Mouse (Mus musculus) adrenal gland, adult 8-10 months (tissue): ENCODE data around the gene Ccdc144b. TPM values are rescaled to one million over a fixed set of nuclear protein-coding genes. Genes with fewer than 3 reads are reported as not detected.

Experiments used
- DNase-seq: peaks from one replicate; pipeline ENCODE4 v3.0.0; 2022
- total RNA-seq, 4 experiments: library from RNA; stranded (reverse); gene quantifications; 2 replicates each; pipeline ENCODE4 v1.2.4; 2022

Gene Ccdc144b
- total RNA-seq = under 1 TPM in 3 of 4 experiments, not detected in 1; 0.08 to 0.12 (median 0.10) TPM

DNA sequence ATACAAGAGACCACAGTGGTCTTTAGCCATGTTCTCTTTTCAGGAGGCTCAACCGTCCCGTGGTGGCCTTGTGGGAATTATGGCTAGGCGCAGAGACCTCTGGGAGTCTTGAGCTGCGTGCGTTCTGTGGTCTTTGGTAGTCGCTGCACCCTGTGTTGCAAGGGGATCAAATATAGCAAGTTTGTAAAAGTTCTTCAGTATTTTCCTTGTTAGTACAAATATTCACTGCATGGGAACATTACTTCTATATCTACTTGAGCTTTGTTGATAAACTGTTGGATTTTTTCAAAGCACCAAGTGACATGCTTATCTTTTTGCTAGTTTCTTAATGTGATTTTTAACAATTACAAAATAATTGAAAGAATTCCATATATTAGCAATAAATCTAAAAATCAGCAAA lies at the start of gene Ccdc144b:
Gene Ccdc144b, minus strand, starts transcription at position 101 of the 400 bp plus-strand sequence.
- DNase-seq = no peak

DNA sequence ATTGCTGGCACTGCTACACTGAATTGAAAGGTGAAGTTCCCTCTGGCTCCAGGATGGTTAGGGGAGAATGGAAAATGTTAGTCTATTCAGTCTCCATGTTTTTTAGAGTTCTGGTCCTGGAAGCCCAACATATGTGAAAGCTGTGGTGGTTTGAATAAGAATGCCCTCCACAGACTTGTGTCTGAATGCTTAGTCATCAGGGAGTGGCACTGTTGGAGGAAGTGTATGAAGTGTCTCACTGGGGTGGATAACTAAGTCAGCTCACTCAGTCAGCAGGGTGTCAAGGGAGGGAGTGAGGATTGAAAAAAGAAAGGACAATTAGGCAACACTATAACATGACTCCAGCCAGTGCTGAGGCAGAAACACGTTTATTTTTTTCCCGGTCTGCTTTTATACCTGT lies 42.0 kb upstream of the Ccdc144b start:
- DNase-seq = no peak

DNA sequence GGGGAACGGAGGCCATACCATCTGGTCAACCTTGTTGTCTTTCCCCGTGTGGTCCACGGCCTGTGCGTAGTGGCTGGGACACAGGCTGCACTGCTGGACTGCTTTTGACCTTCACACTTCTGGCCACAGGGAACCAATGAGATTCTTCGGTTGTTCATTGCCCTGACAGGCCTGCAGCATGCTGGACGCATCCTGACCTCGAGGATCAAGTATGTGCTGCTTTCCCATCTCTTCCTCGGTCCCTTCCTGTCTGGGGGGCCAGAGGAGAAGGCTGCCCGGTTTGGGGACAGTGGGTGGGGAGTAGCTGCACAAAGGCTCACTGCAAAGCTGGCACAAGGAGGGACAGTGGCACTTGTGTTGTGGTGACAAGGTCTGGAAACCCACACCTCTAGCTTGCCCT lies 34.2 kb upstream of the Ccdc144b start:
- no peak for DNase-seq

DNA sequence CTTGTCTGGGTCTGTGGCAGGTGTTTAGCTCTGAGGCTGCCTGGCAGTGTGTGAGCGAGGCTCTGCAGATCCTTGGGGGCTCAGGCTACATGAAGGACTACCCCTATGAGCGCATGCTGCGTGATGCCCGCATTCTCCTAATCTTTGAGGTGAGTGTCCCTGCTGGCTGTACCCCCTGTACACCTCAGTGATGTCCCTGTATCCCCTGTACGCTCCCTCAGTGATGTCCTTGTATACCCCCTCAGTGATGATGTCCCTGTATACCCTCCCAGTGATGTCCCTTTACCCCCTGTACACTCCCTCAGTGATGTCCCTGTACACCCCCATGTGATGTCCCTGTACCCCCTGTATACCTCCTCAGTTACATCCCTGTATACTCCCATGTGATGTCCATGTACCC lies 32.0 kb upstream of the Ccdc144b start:
- DNase-seq = no peak

DNA sequence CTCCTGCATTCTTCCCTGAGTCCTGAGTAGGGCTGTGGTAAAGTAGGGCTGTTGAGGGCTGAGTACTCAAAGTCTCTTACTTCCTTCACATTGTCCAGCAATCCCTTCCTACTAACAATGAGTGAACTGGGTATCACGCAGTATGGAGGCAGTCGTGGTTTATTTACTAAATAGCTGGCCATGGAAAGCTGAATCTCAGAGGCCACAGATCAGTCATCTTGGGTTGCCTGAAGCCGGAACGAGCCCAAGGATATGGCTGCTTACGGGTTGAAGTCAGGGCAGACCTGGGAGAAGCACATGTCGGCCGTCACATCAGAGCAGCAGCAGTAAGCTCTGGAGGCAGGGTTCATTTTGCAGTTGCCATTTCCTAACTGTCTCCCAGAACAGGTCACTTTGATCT lies 30.0 kb upstream of the Ccdc144b start:
- no peak for DNase-seq

DNA sequence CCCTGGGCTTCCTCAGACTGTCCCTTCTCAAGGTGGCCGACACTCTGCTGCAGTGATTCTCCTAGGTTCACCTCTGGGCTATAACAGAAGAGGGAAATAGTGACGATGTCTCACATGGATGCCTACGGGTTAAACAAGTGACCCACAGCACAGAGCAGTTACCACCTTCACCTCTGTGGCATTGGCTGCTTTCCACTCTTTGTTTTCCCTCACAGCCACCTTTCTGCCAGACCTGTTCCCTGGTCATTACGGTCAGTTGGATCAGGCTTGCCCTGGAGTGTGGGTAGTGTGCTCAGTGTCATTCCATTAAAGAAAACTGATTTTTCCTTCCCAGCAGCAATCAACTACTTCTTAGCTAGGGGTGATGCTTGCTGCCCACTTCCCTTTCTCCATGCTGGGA lies 29.5 kb upstream of the Ccdc144b start:
- no peak for DNase-seq

DNA sequence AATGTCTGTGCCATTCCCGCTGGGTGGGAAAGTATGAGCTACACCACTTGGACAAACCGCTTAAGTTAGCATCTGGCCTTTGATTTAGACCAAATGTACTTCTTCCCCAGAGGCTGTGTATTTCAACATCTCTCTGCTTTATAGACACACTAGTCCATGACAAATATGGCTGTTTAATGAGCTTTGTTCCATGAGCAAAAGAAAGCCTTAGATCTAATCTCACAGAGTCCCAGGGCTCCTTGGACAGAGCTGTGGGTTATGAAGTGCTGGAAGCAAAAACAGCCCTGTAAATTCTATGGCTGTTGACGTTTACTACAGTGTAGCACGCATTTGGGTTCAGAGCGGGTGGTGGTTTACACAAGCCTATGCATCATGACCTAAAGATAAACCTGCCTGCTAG lies 27.4 kb upstream of the Ccdc144b start:
- DNase-seq = no peak

DNA sequence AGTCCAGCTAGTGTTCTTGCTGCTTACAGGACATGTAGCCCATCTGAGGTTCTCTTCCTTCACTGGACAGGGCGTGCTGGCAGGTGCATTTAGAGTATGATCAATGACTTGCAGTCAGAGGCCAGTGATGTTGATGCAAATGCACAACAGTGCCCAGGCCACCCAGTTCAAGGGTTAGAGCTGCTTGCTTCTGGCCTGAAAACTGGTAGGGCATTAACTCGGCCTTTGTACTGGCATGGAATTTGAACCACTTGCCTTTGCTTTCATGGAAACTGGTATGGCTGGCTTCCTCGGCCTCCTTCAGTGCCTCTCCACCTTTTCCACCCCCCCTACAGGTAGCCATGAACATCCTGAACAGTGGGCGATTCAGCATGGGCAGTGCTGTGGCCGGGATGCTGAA lies 26.5 kb upstream of the Ccdc144b start:
- no peak for DNase-seq

DNA sequence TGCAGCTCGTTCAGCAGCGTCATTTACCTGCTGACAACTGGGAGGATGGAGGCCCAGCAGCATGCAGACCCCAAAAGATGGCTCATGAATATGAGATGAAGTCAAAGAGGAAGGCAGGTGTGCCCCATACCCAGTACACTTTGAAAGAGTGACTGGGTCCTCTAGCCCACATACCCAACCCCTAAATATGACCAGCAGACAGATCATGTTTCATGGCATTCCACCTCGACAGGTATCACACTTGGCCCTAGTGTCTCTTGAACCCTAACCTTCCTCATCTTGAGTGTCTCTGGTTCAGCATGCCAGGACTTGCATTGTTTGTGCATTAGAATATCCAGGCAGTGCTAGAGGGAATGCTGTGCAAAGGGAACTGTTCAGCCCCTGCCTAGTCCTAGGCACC lies 24.0 kb upstream of the Ccdc144b start:
- no peak for DNase-seq

DNA sequence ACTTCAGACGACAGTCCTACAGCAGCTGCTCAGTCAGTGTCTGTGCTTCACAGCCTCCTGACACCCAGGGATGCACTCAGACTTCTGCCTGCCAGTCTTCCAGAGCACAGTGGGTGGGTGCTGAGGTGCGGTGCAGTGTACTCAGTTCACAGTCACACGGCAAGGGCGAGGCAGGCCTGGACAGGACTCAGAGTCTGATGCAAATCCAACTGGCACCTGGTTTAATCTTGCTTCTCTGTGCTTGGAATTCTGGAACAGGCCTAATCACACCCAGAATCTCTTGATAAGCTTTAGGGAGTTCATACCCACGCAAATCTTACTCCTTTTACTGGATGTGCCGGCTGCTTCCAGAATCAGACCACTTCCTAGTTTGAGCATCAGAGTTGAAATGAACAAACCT lies 22.1 kb upstream of the Ccdc144b start:
- no peak for DNase-seq

DNA sequence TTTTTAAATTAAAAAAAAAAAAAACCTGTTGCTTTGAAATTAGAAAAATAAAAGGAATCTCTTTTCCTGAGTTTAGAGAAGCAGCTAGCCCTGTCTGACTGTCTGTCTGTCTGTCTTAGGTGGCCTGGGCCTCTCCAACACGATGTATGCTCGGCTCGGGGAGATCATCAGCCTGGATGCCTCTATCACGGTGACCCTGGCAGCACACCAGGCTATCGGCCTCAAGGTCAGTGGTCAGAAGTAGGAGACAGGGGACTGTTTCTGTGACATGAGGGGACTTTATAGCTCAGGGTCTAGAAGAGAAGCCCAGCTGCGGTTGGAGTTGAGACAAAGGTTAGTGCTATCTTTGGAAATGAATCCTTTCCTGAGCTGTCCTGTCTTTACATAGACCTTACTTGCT lies 20.9 kb upstream of the Ccdc144b start:
- no peak for DNase-seq

DNA sequence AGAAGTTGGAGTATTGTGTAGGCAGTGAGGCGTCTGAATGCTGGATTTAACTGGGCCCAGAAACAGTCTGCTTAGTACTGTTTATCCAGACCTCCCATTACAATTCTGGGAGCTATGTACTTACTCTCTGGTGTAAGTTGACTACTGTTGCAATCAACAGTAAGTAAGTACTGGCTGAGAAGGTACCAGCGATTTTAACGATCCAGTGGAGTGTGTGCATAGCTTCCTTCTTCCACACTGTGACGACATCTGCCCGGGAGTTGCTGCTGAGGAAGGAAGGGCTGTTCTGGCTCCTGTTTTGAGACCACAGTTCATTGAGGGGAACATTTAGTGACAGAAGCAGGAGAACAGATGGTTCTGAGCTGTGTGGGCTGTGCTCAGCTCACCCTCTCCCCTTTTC lies 17.7 kb upstream of the Ccdc144b start:
- no peak for DNase-seq

DNA sequence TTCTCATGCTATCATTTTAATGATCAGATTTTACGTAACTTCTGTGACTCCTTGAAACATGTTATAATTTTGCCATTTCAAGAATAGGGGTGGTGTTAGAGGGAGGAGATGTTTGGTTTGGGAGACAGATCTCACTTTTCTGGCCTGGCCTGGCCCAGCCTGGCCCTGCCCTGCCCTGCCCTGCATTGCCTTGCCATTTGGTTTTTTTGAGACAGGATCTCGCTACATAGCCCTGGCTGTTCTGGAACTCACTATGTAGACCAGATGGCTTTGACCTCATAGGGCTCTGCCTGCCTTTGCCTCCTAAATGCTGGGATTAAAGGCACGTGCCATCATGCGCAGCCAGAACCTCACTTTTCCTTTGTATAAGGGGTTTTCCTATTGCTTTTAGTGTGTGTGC lies 17.1 kb upstream of the Ccdc144b start:
- DNase-seq = no peak

DNA sequence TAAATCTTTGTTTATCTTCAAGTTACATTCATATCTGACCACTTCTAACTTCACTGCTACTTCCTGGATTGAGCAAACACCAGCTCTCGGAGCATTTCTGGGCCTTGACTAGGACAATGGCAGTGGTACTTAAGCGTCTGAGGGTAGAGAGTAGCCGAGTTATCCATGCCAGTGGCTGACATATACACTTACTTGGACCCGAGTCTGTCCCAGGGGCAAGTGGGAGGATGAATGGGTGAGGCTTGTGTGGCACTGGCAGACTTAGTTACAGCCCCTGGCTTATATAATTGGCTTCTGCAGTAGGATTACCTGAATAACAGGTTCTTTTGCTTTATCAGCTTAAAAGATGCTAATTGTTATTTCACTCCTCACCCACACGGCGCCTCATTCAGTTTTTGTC lies 14.4 kb upstream of the Ccdc144b start:
- no peak for DNase-seq

DNA sequence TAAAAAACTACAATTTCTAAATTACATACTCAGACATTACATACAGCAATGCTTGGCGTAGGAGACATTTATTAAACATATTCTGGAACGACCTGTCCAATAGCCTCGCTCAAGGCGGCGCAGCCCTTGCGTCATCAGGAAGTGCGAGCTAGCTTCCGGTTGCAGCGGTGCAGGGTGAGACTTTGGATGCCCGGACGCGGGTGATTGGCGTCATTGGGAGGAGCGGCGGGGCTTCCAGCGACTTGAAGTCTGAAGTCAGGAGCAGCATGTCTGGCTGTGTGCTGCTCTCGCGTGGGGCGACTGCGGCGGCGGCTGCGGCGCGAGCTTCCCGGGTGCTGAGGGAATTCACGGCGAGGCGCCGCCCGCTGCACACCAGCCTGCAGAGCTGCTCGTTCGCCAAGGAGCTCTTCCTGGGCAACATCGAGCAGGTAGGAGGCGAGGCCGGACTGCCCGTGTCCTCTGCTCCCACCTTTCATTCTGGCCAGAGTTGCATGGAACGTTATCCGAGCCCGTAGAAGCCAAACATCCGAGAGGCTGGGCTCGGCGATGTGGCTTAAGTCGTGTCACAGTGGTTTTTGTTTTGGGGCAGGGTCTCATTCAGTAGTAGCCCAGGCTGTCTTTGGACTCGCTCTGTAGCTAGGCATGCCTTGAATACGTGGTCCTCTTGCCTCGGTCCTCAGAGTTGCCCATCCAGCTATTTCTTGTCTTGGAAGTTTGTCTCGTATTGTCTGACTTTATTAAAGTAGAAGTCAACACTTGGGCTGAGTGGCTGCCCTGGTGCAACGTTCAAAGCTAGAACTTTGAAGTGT lies 12.7 kb upstream of the Ccdc144b start, which contains the start of gene Acad9:
Gene Acad9, plus strand, starts transcription at position 137 of the 809 bp plus-strand sequence.
- DNase-seq = peak; percentile 94

DNA sequence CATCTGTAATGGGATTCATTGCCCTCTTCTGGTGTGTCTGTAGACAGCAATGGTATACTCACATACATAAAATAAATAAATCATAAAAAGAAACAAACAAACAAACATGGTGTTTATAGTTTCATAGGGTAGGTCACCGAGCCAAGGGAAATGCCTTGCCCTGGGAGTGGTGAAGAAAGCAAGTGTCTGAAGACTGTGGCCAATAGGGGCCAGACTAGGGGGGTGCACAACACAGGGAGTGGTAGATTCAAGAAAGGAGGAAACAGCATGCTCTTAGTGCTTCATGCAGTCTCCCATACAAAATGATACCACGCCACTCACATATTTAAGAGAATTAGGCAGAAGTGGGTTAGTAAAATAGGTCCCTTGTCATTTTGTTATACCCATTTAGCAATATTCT lies 11.8 kb upstream of the Ccdc144b start:
- DNase-seq = no peak

DNA sequence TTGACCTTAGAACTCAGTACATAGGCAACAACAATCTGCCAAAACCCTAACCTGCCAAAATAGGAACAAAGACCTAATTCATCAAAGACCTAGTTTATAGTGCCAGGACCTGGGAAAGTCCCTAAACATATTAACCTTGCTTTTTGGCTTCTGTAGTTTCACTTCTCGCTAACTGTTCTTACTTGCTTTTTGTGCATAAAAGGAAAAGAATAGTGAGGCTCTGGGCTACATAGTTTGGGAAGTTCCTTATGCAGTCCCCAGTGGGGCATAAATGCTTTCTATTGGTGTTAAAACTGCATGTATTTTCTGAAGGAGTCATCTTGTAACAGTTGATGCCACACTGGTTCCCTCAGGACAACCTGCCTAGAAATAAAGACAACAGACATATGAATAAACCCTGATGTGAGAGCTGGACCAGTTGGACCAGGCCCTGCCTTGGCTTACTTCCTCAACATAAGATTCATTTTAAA lies 11.3 kb upstream of the Ccdc144b start:
- no peak for DNase-seq

DNA sequence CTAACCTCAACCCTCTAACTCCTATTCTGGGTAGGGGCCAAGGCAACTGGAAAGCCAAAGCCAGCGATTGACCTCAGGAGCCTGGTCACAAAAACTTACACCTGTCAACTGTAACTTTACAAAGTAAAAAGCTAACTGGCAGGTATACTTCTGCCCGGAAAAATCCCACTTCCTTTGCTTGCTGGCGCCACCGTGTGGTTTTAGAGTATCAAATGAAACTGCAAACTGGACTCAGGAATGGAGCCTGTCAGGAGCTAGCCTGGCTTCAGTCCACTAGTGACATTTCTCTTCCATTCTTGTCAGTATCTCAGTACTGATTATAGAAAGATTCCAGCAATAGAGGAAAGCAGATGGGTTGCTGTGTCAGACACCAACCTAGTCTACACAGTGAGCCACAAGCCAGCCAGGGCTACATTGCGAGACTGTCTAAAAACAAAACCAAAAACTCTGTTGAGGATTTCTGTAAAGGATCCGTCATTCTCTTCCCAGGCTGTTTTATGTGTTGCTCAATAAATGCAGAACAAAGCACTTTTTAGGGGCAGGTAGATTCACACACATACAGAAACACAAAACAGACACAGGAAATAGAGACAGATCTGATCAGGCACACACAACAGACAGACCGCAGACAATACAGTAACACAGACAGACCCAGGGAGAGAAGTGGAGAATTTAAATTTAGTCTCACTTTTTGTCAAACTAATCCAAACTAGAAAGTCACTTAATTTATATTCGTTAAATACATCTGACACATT lies 6.9 kb upstream of the Ccdc144b start:
- DNase-seq = peak; percentile 32

DNA sequence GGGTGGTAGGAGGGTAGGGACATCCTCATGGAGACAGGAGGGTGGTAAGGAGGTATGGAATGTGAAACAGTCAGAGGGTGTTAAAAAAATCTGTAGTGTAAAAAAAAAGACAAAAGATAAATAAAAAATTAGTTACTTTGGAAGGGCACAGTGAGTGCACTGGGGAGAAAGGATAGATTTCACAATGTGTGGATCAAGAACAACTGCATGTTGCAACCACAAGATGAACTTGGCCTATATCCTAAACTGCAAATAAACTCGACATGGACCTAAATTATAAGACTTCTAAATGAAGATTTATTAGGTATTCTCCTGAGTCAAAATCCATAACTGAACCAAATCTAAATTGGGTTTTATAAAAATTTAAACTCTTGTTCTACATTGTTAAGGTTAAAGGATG lies 4.2 kb downstream of the Ccdc144b start:
- no peak for DNase-seq

DNA sequence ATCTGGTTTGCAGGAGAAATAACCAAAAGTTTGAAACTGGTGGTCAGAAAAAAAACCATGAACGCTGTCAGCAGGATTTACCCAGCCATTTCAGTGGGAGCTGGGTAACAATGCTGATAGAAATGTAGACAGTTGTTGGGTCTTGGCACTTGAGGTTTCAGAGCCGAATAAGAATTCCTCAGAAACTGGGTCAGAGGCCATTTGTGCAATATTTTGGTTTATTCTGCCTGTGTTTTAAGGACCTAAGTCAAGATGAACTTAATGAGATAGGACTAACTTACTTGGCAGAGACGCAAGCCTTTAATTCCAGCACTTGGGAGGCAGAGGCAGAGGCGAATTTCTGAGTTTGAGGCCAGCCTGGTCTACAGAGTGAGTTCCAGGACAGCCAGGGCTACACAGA lies 8.3 kb downstream of the Ccdc144b start:
- no peak for DNase-seq

DNA sequence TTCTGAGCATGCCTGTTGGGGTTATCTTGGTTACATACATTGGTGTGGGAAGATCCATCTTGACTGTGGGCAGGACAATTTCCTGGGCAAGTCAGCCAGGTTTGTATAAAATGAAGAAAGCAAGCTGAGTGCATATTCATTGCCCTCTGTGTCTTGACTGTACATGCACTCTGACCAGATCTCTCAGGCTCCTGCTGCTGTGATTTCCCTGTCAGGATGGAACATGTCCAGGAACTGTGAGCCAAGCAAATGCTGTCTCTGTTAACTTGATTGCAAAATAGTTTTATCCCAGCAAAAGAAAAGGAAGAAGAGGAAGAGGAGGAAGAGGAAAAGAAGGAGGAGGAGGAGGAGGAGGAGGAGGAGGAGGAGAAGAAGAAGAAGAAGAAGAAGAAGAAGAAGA lies 8.8 kb downstream of the Ccdc144b start:
- no peak for DNase-seq

DNA sequence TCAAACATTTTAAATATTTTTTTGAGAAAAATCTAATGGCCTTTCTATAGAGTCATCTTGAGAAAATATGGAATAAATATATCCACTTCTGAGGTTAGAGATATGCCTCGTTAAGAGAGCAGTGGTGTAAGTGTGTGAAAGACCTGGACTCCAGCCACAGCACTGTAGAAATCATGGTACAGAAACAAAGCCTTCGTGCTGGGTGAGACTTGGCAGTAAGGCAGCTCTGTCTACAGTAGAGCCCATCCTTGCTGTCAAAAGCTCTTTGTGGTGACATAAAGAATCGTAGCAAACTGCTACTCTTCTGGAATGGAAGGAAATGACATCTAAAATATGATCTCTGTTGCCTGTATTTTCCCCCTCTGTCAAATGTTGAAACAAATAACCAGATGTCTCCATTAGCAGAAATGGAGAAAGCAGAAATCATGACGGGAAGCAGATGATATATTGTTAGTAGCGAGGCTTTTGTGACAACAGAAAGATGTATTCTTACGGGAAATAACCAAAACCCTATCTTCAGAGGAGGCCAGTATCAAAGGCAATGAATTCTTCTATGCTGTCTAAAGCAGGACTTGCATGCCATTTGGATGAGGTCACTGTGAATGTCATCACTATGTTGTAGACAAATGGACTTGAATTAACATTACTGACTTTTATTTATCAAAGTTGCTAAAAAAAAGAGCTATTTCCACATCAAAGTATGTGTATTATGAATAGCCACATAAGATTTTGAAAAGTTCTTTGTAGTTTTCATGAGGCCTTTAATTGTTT lies 21.4 kb downstream of the Ccdc144b start:
- DNase-seq = no peak

DNA sequence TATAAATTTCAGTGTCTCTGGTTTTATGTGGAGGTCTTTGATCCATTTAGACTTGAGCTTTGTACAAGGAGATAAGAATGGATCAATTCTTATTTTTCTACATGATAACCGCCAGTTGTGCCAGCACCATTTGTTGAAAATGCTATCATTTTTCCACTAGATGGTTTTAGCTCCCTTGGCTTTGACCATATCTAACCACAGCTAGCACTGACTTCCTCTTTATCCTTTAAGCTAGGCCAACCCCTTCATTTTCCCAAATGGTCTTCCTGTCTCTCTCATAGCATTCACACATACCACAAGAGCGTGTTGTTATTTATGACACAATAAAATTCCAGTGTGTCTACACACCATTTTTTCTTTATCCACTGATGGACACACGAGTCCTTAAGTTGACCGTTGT lies 23.4 kb downstream of the Ccdc144b start:
- DNase-seq = no peak
